Mouse (Mus musculus) naive thymus-derived CD4-positive, alpha-beta T cell, adult 2 months (primary cell): ENCODE results near the gene Impdh2.
"Not testable (repeated sequence)": the region's sequence is repeated elsewhere in the genome, so short reads cannot be mapped to it uniquely, and the experiment has no call there.

Experiments used
- DNase-seq: peaks from one replicate; pipeline ENCODE4 v3.0.0-alpha.2; 2011; ENCODE audit warnings: low read depth

The Impdh2 gene

DNA sequence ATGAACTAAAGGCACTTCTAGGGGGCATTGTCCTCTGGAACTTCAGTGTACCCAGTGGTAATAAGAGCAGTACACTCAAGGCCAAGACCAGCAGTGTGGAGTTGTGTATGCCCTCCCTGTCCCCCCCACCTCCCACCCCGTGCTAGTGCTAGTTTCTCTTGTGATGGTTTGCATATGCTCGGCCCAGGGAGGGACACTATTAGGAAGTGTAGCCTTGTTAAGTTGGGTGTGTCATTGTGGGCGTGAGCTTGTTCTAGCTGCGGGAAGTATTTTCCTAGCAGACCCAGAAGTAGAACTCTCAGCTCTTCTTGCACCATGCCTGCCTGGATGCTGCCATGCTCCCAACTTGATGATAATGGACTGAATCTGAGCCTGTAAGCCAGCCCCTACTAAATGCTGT lies 41.9 kb downstream of the Impdh2 start:
- DNase-seq: no peak

- DNase-seq: not testable (repeated sequence)
Observed at GRCm38 (mm10) chr9:108607929-108608328, 47.8 kb downstream of the Impdh2 start.

GRCm38 (mm10) chr9:108608889-108609288 lies 48.8 kb downstream of the Impdh2 start:
- DNase-seq: no peak

- DNase-seq: no peak
Observed at GRCm38 (mm10) chr9:108611488-108611887, 51.4 kb downstream of the Impdh2 start.
